In genomic region chr8:125618543-125619335, GRCm38 (mm10) we compare ENCODE assay signal across 11 mouse cellular contexts. TPM values are rescaled to one million over a fixed set of nuclear protein-coding genes. Genes with fewer than 3 reads are reported as not detected.
A peak's percentile ranks its signal among the peaks of the same experiment; 100 is the strongest.
DNase-seq lines count a peak whose midpoint lies in the region; ATAC-seq and TF ChIP-seq lines count a peak whose summit lies in the region.
"Had no signal": no experiment of that assay in that cellular context is flagged by ENCODE, and none has a peak within 500 bp of the region (broad histone marks: within the 10 kb centered on the region; RNA-seq: fewer than 3 reads in every experiment).

No protein-coding gene starts in this region.

- DNase-seq in heart, adult 11 months = peak; percentile 84
- DNase-seq in ovary, adult 18-20 months (ENCODE audit: low spot score) = peak; percentile 41
- no peak for DNase-seq in ovary, postnatal 14 days (ENCODE audit: low spot score)
- peak; percentile 72 for DNase-seq in stomach, postnatal 0 days (ENCODE audit: low spot score)
- DNase-seq in cerebellum, adult 11 months = no peak
- DNase-seq in forebrain, postnatal 0 days = no peak
- DNase-seq: B cell, adult 2 months; kidney, postnatal 36 days had no signal

- no peak for ATAC-seq in heart, embryonic 12.5 days (ENCODE audit: insufficient number of reproducible peaks, low FRiP score)
- peak; percentile 74 for ATAC-seq in intestine, embryonic 15.5 days
- ATAC-seq in stomach, postnatal 0 days (ENCODE audit: low FRiP score, low TSS enrichment) = peak; percentile 79
- no peak for ATAC-seq in forebrain, postnatal 0 days

- no peak overlapping the region for H3K27ac ChIP-seq in heart, embryonic 12.5 days (ENCODE audit: poor library complexity, severe bottlenecking)
- peak overlapping the region; percentile 48; the same call in 1 of the 2 replicates for H3K27ac ChIP-seq in intestine, embryonic 15.5 days
- peak overlapping the region; percentile 76 for H3K27ac ChIP-seq in stomach, postnatal 0 days (replicated peaks)
- H3K27ac ChIP-seq in forebrain, postnatal 0 days (ENCODE audit: low read depth, low read length) = no peak overlapping the region
- H3K27ac ChIP-seq: liver, embryonic 14.5 days had no signal

- H3K4me3 ChIP-seq in heart, embryonic 12.5 days = no peak overlapping the region
- no peak overlapping the region for H3K4me3 ChIP-seq in intestine, embryonic 15.5 days (replicated peaks)
- 0 out of 2 replicates have a peak overlapping the region, but pooled peaks have one; percentile 12 for H3K4me3 ChIP-seq in stomach, postnatal 0 days (ENCODE audit: low read depth, low read length)
- no peak overlapping the region for H3K4me3 ChIP-seq in forebrain, postnatal 0 days (ENCODE audit: low read depth, low read length)

- H3K9me3 ChIP-seq in heart, embryonic 12.5 days (replicated peaks) = no peaks in the 10 kb centered on the region
- no peaks in the 10 kb centered on the region for H3K9me3 ChIP-seq in intestine, embryonic 15.5 days
- H3K9me3 ChIP-seq in stomach, postnatal 0 days (ENCODE audit: control insufficient read depth, low read length) = no peaks in the 10 kb centered on the region
- no peaks in the 10 kb centered on the region for H3K9me3 ChIP-seq in forebrain, postnatal 0 days (ENCODE audit: low read length)

- H3K27me3 ChIP-seq in heart, embryonic 12.5 days (replicated peaks) = no peaks in the 10 kb centered on the region
- no peaks in the 10 kb centered on the region for H3K27me3 ChIP-seq in intestine, embryonic 15.5 days (replicated peaks)
- H3K27me3 ChIP-seq in stomach, postnatal 0 days (ENCODE audit: control insufficient read depth, insufficient read depth, low read length) = no peaks in the 10 kb centered on the region
- 0 out of 2 replicates have a peak, but pooled peaks cover 3% of the 10 kb centered on the region for H3K27me3 ChIP-seq in forebrain, postnatal 0 days (ENCODE audit: insufficient read depth, low read length)

- H3K4me1 ChIP-seq in heart, embryonic 12.5 days (replicated peaks) = peaks cover 52% of the 10 kb centered on the region
- H3K4me1 ChIP-seq in intestine, embryonic 15.5 days (replicated peaks) = peaks cover 21% of the 10 kb centered on the region
- H3K4me1 ChIP-seq in stomach, postnatal 0 days (replicated peaks; ENCODE audit: control insufficient read depth, insufficient read depth) = peaks cover 10% of the 10 kb centered on the region
- H3K4me1 ChIP-seq in forebrain, postnatal 0 days (ENCODE audit: insufficient read depth) = no peaks in the 10 kb centered on the region

- H3K4me2 ChIP-seq in heart, embryonic 12.5 days = no peak overlapping the region
- peak overlapping the region; percentile 36 for H3K4me2 ChIP-seq in intestine, embryonic 15.5 days (replicated peaks)
- peak overlapping the region; percentile 42 for H3K4me2 ChIP-seq in stomach, postnatal 0 days (replicated peaks; ENCODE audit: low read depth)
- no peak overlapping the region for H3K4me2 ChIP-seq in forebrain, postnatal 0 days (ENCODE audit: low read depth)

- TF ChIP-seq EP300 in stomach, postnatal 0 days (optimal IDR thresholded peaks at IDR 0.05) = no peak

- H3K36me3 ChIP-seq in heart, embryonic 12.5 days = no peaks in the 10 kb centered on the region
- no peaks in the 10 kb centered on the region for H3K36me3 ChIP-seq in intestine, embryonic 15.5 days
- no peaks in the 10 kb centered on the region for H3K36me3 ChIP-seq in stomach, postnatal 0 days (ENCODE audit: control insufficient read depth, insufficient read depth, low read length)
- H3K36me3 ChIP-seq in forebrain, postnatal 0 days (ENCODE audit: insufficient read depth) = no peaks in the 10 kb centered on the region

- WGBS in heart, embryonic 12.5 days = 81% methylated on average over 16 of the region's 16 CpGs
- WGBS in intestine, embryonic 15.5 days = 37% methylated on average over 16 of the region's 16 CpGs
- 41% methylated on average over 16 of the region's 16 CpGs for WGBS in stomach, postnatal 0 days
- 73% methylated on average over 16 of the region's 16 CpGs for WGBS in forebrain, postnatal 0 days

- TF ChIP-seq CTCF in stomach, postnatal 0 days (IDR thresholded peaks at IDR 0.05; ENCODE audit: low read depth) = no peak
- TF ChIP-seq CTCF in forebrain, postnatal 0 days (IDR thresholded peaks at IDR 0.05; ENCODE audit: low read depth) = no peak

- H3K9ac ChIP-seq in heart, embryonic 12.5 days = no peak overlapping the region
- no peak overlapping the region for H3K9ac ChIP-seq in intestine, embryonic 15.5 days
- H3K9ac ChIP-seq in stomach, postnatal 0 days (ENCODE audit: low read length) = no peak overlapping the region
- H3K9ac ChIP-seq in forebrain, postnatal 0 days = no peak overlapping the region
- H3K9ac ChIP-seq: liver, embryonic 14.5 days had no signal

RNA-seq across cellular contexts. Expression of gene Sipa1l2, which starts 49.1 kb away (rescaled TPM):
- 32.8 and 36.0 TPM in 2 replicates for polyA plus RNA-seq in heart, embryonic 12.5 days (2016; fragmentation: Nextera tagmentation; extraction: Ambion mirVana)
- polyA plus RNA-seq in intestine, embryonic 15.5 days (2015; fragmentation: Nextera tagmentation; extraction: Ambion mirVana) = 7.4 and 7.6 TPM in 2 replicates
- 3.1 and 3.6 TPM in 2 replicates for polyA plus RNA-seq in stomach, postnatal 0 days (2015; fragmentation: Nextera tagmentation; extraction: Ambion mirVana)
- total RNA-seq in forebrain, postnatal 0 days (2014; rRNA removed) = 36.7 and 44.3 TPM in 2 replicates
- 8.7 and 10.6 TPM in 2 replicates for polyA plus RNA-seq in forebrain, postnatal 0 days (2015; fragmentation: Nextera tagmentation; extraction: Ambion mirVana)

RNA-seq across cellular contexts. Expression of gene Map10, which starts 50.9 kb away (rescaled TPM):
- polyA plus RNA-seq in heart, embryonic 12.5 days (2016; fragmentation: Nextera tagmentation; extraction: Ambion mirVana) = 7.9 and 8.2 TPM in 2 replicates
- 4.7 and 4.9 TPM in 2 replicates for polyA plus RNA-seq in intestine, embryonic 15.5 days (2015; fragmentation: Nextera tagmentation; extraction: Ambion mirVana)
- 1.8 and 2.2 TPM in 2 replicates for polyA plus RNA-seq in stomach, postnatal 0 days (2015; fragmentation: Nextera tagmentation; extraction: Ambion mirVana)
- total RNA-seq in forebrain, postnatal 0 days (2014; rRNA removed) = 11.5 and 13.5 TPM in 2 replicates
- polyA plus RNA-seq in forebrain, postnatal 0 days (2015; fragmentation: Nextera tagmentation; extraction: Ambion mirVana) = 7.3 and 7.6 TPM in 2 replicates

Comparison
In these comparisons a context has a peak if more than half of its experiments do, and no peak if none do; other contexts are left out.
1. DNase-seq: peak in heart, adult 11 months (single experiment), ovary, adult 18-20 months (single experiment) and stomach, postnatal 0 days (single experiment); none in ovary, postnatal 14 days (single experiment), cerebellum, adult 11 months (single experiment) and forebrain, postnatal 0 days (single experiment).
2. ATAC-seq: peak in intestine, embryonic 15.5 days (single experiment) and stomach, postnatal 0 days (single experiment); none in heart, embryonic 12.5 days (single experiment) and forebrain, postnatal 0 days (single experiment).
3. H3K27ac ChIP-seq: peak in intestine, embryonic 15.5 days (single experiment) and stomach, postnatal 0 days (single experiment); none in heart, embryonic 12.5 days (single experiment) and forebrain, postnatal 0 days (single experiment).
4. H3K4me2 ChIP-seq: peak in intestine, embryonic 15.5 days (single experiment) and stomach, postnatal 0 days (single experiment); none in heart, embryonic 12.5 days (single experiment) and forebrain, postnatal 0 days (single experiment).